Mouse (Mus musculus) heart, embryonic 16.5 days (tissue): Measurements from ENCODE around the gene Lurap1. TPM values are rescaled to one million over a fixed set of nuclear protein-coding genes. Genes with fewer than 3 reads are reported as not detected.

ENCODE experiments used
- ATAC-seq: fragments of 200-750 bp; cut with Nextera tagmentation; replicated peaks from 2 replicates; pipeline ENCODE4 v1.8.0; 2017; ENCODE audit warnings: moderate number of reproducible peaks; ENCODE audit not compliant: insufficient read depth, low FRiP score; ENCODE audit errors: extremely low read depth
- H3K27ac ChIP-seq: fragments of 300-500 bp; sonication (generic); 2 replicates; pipeline ENCODE4 v1.5.1; 2014; ENCODE audit warnings: mild to moderate bottlenecking, low read length, control low read depth, moderate library complexity
- H3K27me3 ChIP-seq: fragments of 300-500 bp; sonication (generic); 2 replicates; pipeline ENCODE4 v1.6.1; 2014; ENCODE audit warnings: low read length, mixed read lengths; ENCODE audit not compliant: control insufficient read depth, insufficient read depth
- H3K36me3 ChIP-seq: fragments of 300-500 bp; sonication (generic); 2 replicates; pipeline ENCODE4 v1.6.1; 2014; ENCODE audit not compliant: control insufficient read depth, insufficient read depth
- H3K4me1 ChIP-seq: fragments of 300-500 bp; sonication (generic); 2 replicates; pipeline ENCODE4 v1.6.1; 2014; ENCODE audit warnings: low read length, mixed read lengths; ENCODE audit not compliant: control insufficient read depth, insufficient read depth
- H3K4me2 ChIP-seq: fragments of 300-500 bp; sonication (generic); 2 replicates; pipeline ENCODE4 v1.6.1; 2014; ENCODE audit warnings: low read depth, mild to moderate bottlenecking, control low read depth, low read length
- H3K4me3 ChIP-seq: fragments of 300-500 bp; sonication (generic); 2 replicates; pipeline ENCODE4 v1.5.1; 2014; ENCODE audit warnings: mild to moderate bottlenecking, control low read depth, low read length
- H3K9ac ChIP-seq: fragments of 300-500 bp; sonication (generic); 2 replicates; pipeline ENCODE4 v1.6.1; 2014; ENCODE audit warnings: low read length, control low read depth
- H3K9me3 ChIP-seq: fragments of 300-500 bp; sonication (generic); replicated peaks from 2 replicates; pipeline ENCODE4 v1.6.1; 2016; ENCODE audit warnings: low read length; ENCODE audit not compliant: control insufficient read depth
- WGBS: fragments of 180-500 bp; shearing (Covaris S2); extraction: QIAGEN DNeasy Blood & Tissue Kit; methylation state at CpG from one replicate; pipeline ENCODE4 v1.1.7; 2014; 5-methylcytosine and 5-hydroxymethylcytosine counted together
- polyA plus RNA-seq: library from polyadenylated mRNA; unstranded; fragments of >200 nt; fragmentation: Nextera tagmentation; extraction: Ambion mirVana; gene quantifications from 2 replicates; pipeline ENCODE4 v1.2.1, GENCODE M21; 2015

Lurap1 gene
- polyA plus RNA-seq, 1 experiment from 2014 or later, result 2.3 TPM

GRCm38 (mm10) chr4:116175711-116176542 is 24.8 kb upstream of the Lurap1 start:
- Histone ChIP-seq H3K27ac (peak overlapping the region; percentile 86), H3K4me3 (no peak overlapping the region), H3K4me1 (peaks cover 35% of the 10 kb centered on the region), H3K9ac (peak overlapping the region; percentile 30), H3K4me2 (peak overlapping the region; percentile 57), H3K27me3 (no peaks in the 10 kb centered on the region), H3K36me3 (no peaks in the 10 kb centered on the region), H3K9me3 (no peaks in the 10 kb centered on the region)
- ATAC-seq, result peak; percentile 37; the same call in 1 of the 2 replicates
- 35% methylated on average over 7 of the region's 7 CpGs for WGBS

GRCm38 (mm10) chr4:116175136-116175535 is 24.0 kb upstream of the Lurap1 start:
- Histone ChIP-seq H3K36me3 (no peaks in the 10 kb centered on the region), H3K4me2 (no peak overlapping the region), H3K9ac (peak overlapping the region; percentile 27; the same call in 1 of the 2 replicates), H3K4me3 (no peak overlapping the region), H3K9me3 (no peaks in the 10 kb centered on the region), H3K27me3 (no peaks in the 10 kb centered on the region), H3K4me1 (peaks cover 35% of the 10 kb centered on the region), H3K27ac (peak overlapping the region; percentile 86)
- ATAC-seq, result no peak

- 18% methylated on average over 6 of the region's 6 CpGs for WGBS
- H3K4me3 ChIP-seq, result no peak overlapping the region
- ATAC-seq, result 0 out of 2 replicates have a peak, but pooled peaks have one; percentile 16
- no peaks in the 10 kb centered on the region for H3K36me3 ChIP-seq
- peak overlapping the region; percentile 86 for H3K27ac ChIP-seq
- H3K4me2 ChIP-seq, result no peak overlapping the region
- H3K27me3 ChIP-seq, result no peaks in the 10 kb centered on the region
- H3K4me1 ChIP-seq, result peaks cover 35% of the 10 kb centered on the region
- H3K9ac ChIP-seq, result peak overlapping the region; percentile 31
- no peaks in the 10 kb centered on the region for H3K9me3 ChIP-seq
Observed at GRCm38 (mm10) chr4:116174466-116175116, 23.5 kb upstream of the Lurap1 start.

- Histone ChIP-seq H3K9ac (no peak overlapping the region), H3K27me3 (no peaks in the 10 kb centered on the region), H3K4me1 (peaks cover 35% of the 10 kb centered on the region), H3K36me3 (no peaks in the 10 kb centered on the region), H3K27ac (no peak overlapping the region), H3K4me2 (no peak overlapping the region), H3K9me3 (no peaks in the 10 kb centered on the region), H3K4me3 (no peak overlapping the region)
- WGBS, result 91% methylated on average over 4 of the region's 4 CpGs
- no peak for ATAC-seq
Observed at GRCm38 (mm10) chr4:116173752-116174151, 22.6 kb upstream of the Lurap1 start.

GRCm38 (mm10) chr4:116173072-116173471 is 21.9 kb upstream of the Lurap1 start, which contains the start of the genes 1700042G07Rik and Gm49337:
Gene 1700042G07Rik (plus strand): TSS chr4:116173372.
Gene Gm49337 (plus strand): TSS chr4:116173384.
- H3K4me2 ChIP-seq, result no peak within 1 kb of the TSS
- no peak within 1 kb of the TSS for H3K4me3 ChIP-seq
- peak within 1 kb of the TSS; percentile 86; the same call in 1 of the 2 replicates for H3K27ac ChIP-seq
- no peaks in the 10 kb centered on the region for H3K9me3 ChIP-seq
- no peak within 1 kb of the TSS for H3K9ac ChIP-seq
- 91% methylated on average over 6 of the region's 6 CpGs for WGBS
- H3K36me3 ChIP-seq, result no peaks in the 10 kb centered on the region
- peaks cover 35% of the 10 kb centered on the region for H3K4me1 ChIP-seq
- ATAC-seq, result no peak
- no peaks in the 10 kb centered on the region for H3K27me3 ChIP-seq

GRCm38 (mm10) chr4:116169353-116169672 is 18.2 kb upstream of the Lurap1 start:
- 61% methylated on average over 3 of the region's 3 CpGs for WGBS
- Histone ChIP-seq H3K9ac (no peak overlapping the region), H3K4me2 (no peak overlapping the region), H3K36me3 (no peaks in the 10 kb centered on the region), H3K9me3 (no peaks in the 10 kb centered on the region), H3K27me3 (no peaks in the 10 kb centered on the region), H3K27ac (no peak overlapping the region), H3K4me3 (no peak overlapping the region), H3K4me1 (peaks cover 9% of the 10 kb centered on the region)
- ATAC-seq, result no peak

- Histone ChIP-seq H3K9me3 (no peaks in the 10 kb centered on the region), H3K4me2 (no peak overlapping the region), H3K9ac (no peak overlapping the region), H3K4me1 (peaks cover 5% of the 10 kb centered on the region), H3K4me3 (no peak overlapping the region), H3K27ac (no peak overlapping the region), H3K36me3 (no peaks in the 10 kb centered on the region), H3K27me3 (no peaks in the 10 kb centered on the region)
- 74% methylated on average over 7 of the region's 8 CpGs for WGBS
- ATAC-seq, result 0 out of 2 replicates have a peak, but pooled peaks have one; percentile 42
Observed at GRCm38 (mm10) chr4:116168617-116169352, 17.6 kb upstream of the Lurap1 start.

- Histone ChIP-seq H3K4me1 (peaks cover 6% of the 10 kb centered on the region), H3K27me3 (no peaks in the 10 kb centered on the region), H3K9ac (no peak within 1 kb of the TSS), H3K9me3 (no peaks in the 10 kb centered on the region), H3K4me3 (no peak within 1 kb of the TSS), H3K27ac (no peak within 1 kb of the TSS), H3K4me2 (no peak within 1 kb of the TSS), H3K36me3 (no peaks in the 10 kb centered on the region)
- WGBS, result 23% methylated on average over 7 of the region's 7 CpGs
- no peak for ATAC-seq
Observed at GRCm38 (mm10) chr4:116167404-116167803, 16.3 kb upstream of the Lurap1 start, which contains the start of gene Tspan1. Gene Tspan1 (minus strand): TSS chr4:116167601.
